Mouse (Mus musculus) liver, embryonic 12.5 days (tissue): ENCODE results near the gene Ccdc190. TPM values are rescaled to one million over a fixed set of nuclear protein-coding genes. Genes with fewer than 3 reads are reported as not detected.

ENCODE experiments used
- ATAC-seq: fragments of 200-750 bp; cut with Nextera tagmentation; 2 replicates; pipeline ENCODE4 v1.8.0; 2017; ENCODE audit warnings: moderate number of reproducible peaks, mild to moderate bottlenecking, moderate library complexity
- H3K27ac ChIP-seq: fragments of 300-500 bp; sonication (generic); 2 replicates; pipeline ENCODE4 v1.5.1; 2016; ENCODE audit warnings: mild to moderate bottlenecking
- H3K27me3 ChIP-seq: fragments of 300-500 bp; sonication (generic); replicated peaks from 2 replicates; pipeline ENCODE4 v1.6.1; 2016; ENCODE audit warnings: mild to moderate bottlenecking, moderate library complexity
- H3K36me3 ChIP-seq: fragments of 300-500 bp; sonication (generic); 2 replicates; pipeline ENCODE4 v1.6.1; 2016; ENCODE audit warnings: mild to moderate bottlenecking, moderate library complexity
- H3K4me1 ChIP-seq: fragments of 300-500 bp; sonication (generic); 2 replicates; pipeline ENCODE4 v1.6.1; 2016
- H3K4me2 ChIP-seq: fragments of 300-500 bp; sonication (generic); 2 replicates; pipeline ENCODE4 v1.6.1; 2016; ENCODE audit warnings: mild to moderate bottlenecking, moderate library complexity
- H3K4me3 ChIP-seq: fragments of 300-500 bp; sonication (generic); 2 replicates; pipeline ENCODE4 v1.5.1; 2016; ENCODE audit warnings: mild to moderate bottlenecking, moderate library complexity
- H3K9ac ChIP-seq: fragments of 300-500 bp; sonication (generic); 2 replicates; pipeline ENCODE4 v1.6.1; 2016; ENCODE audit warnings: mild to moderate bottlenecking, moderate library complexity
- H3K9me3 ChIP-seq: fragments of 300-500 bp; sonication (generic); replicated peaks from 2 replicates; pipeline ENCODE4 v1.6.1; 2016; ENCODE audit warnings: mild to moderate bottlenecking, moderate library complexity
- WGBS: fragments of 180-500 bp; shearing (Covaris S2); methylation state at CpG from one replicate; pipeline ENCODE4 v1.1.7; 2016; ENCODE audit not compliant: insufficient replicate concordance; 5-methylcytosine and 5-hydroxymethylcytosine counted together
- polyA plus RNA-seq: library from polyadenylated mRNA; unstranded; fragments of >200 nt; fragmentation: Nextera tagmentation; extraction: Ambion mirVana; gene quantifications from 2 replicates; pipeline ENCODE4 v1.2.1, GENCODE M21; 2016

Gene Ccdc190
- not detected in 2 replicates for polyA plus RNA-seq

DNA sequence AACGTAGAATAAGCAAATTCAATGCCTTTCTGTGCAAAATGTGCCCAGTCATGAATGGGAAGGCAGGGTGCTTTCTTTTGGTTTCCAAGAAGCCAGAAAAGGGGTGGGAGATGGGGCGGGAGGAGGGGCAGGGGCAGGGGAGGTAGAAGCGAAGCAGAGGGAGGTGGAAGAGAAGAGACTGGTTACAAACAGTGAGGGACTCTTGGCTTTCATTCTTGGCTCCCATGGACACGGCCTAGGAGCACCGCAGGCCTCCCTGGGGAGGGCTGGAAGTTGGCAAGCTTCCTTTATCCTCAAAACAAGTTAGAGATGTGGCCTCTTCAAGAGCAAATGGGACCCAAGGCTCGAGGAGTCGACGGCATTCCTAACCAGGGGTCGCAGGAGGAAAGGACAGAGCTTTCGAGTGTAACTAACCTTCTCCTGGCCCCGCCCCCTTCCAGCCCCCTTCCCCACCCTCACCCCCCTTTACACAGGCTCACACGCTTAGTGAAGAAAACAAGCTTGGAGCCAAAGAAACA is at the start of gene Ccdc190:
Ccdc190 (plus strand) TSS at position 195 of the 518 bp plus-strand sequence.
- no peak for ATAC-seq
- no peaks in the 10 kb centered on the region for H3K4me1 ChIP-seq
- no peaks in the 10 kb centered on the region for H3K27me3 ChIP-seq
- H3K36me3 ChIP-seq: no peaks in the 10 kb centered on the region
- WGBS: 21% methylated on average over 12 of the region's 12 CpGs
- no peak within 1 kb of the TSS for H3K4me3 ChIP-seq
- no peak within 1 kb of the TSS for H3K9ac ChIP-seq
- H3K4me2 ChIP-seq: no peak within 1 kb of the TSS
- H3K9me3 ChIP-seq: no peaks in the 10 kb centered on the region
- H3K27ac ChIP-seq: no peak within 1 kb of the TSS

DNA sequence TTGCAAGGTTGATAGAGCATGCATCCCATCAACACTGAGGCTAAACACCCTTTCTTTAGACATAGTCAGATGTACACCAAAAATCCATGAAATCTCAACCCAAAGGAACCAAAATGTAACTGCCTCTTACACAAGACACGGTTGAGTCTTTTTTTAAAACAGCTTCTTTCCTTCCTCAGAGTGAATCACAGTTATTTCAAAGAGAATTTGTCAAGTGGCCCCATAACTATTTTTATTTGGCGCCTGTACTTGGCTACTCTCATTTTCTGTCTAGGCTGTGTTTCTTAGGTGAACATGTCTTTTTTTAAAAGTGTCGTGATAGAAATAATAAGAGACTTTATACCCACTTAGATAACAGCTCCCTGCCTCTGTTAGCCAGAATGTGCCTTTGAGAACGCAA is 49.4 kb upstream of the Ccdc190 start:
- Histone ChIP-seq H3K4me3 (no peak overlapping the region), H3K27ac (no peak overlapping the region), H3K9me3 (no peaks in the 10 kb centered on the region), H3K36me3 (no peaks in the 10 kb centered on the region), H3K4me2 (no peak overlapping the region), H3K4me1 (no peaks in the 10 kb centered on the region), H3K9ac (no peak overlapping the region), H3K27me3 (no peaks in the 10 kb centered on the region)
- WGBS: 67% methylated on average over 4 of the region's 4 CpGs
- no peak for ATAC-seq

DNA sequence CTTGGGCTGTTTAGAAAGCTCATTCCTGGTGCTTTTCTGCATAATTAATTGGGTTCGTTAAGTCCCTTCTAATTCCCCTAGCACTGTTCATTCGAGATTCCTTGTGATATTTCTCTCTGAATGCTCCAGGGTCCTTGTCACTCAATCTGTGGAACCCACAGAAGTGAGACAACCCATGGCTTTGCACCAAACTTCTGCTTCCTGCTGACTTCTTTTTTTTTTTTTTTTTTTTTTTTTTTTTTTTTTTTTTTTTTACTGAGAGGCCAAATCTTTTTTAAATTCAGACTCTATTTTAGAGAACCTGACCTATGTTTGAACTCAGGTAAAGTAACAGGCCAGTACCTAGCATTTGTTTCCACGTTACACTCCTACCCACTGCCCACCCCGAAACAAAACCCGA is 48.3 kb upstream of the Ccdc190 start:
- Histone ChIP-seq H3K4me3 (no peak overlapping the region), H3K27me3 (no peaks in the 10 kb centered on the region), H3K4me2 (no peak overlapping the region), H3K4me1 (no peaks in the 10 kb centered on the region), H3K36me3 (no peaks in the 10 kb centered on the region), H3K9me3 (no peaks in the 10 kb centered on the region), H3K27ac (no peak overlapping the region), H3K9ac (no peak overlapping the region)
- no peak for ATAC-seq
- 67% methylated on average over 5 of the region's 5 CpGs for WGBS

DNA sequence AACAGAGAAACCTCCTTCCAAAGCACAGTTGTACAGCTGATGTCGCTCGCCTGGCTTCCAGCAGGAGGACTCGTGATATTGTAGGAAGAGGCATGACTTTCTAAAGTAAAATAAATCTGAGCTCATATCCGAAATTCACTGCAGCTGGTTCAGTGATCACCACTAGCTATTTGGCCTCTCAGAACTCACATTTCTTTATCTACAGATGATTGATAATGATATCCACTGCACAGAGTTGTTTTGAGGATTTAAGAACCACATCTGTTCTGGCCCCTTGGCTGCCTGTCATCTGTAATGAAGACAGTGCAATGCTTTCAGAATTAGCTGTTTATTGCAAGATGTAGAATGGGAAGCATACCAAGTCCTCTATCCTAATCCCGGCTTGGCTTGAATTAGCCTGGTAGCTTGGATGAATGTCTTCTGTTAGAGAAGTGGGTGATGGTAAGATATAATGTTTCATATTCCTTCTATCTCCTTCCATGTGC is 45.3 kb upstream of the Ccdc190 start:
- no peak overlapping the region for H3K27ac ChIP-seq
- H3K9ac ChIP-seq: no peak overlapping the region
- H3K9me3 ChIP-seq: no peaks in the 10 kb centered on the region
- no peaks in the 10 kb centered on the region for H3K27me3 ChIP-seq
- H3K4me1 ChIP-seq: no peaks in the 10 kb centered on the region
- WGBS: 65% methylated on average over 5 of the region's 5 CpGs
- no peak overlapping the region for H3K4me3 ChIP-seq
- H3K4me2 ChIP-seq: no peak overlapping the region
- no peaks in the 10 kb centered on the region for H3K36me3 ChIP-seq
- ATAC-seq: no peak

DNA sequence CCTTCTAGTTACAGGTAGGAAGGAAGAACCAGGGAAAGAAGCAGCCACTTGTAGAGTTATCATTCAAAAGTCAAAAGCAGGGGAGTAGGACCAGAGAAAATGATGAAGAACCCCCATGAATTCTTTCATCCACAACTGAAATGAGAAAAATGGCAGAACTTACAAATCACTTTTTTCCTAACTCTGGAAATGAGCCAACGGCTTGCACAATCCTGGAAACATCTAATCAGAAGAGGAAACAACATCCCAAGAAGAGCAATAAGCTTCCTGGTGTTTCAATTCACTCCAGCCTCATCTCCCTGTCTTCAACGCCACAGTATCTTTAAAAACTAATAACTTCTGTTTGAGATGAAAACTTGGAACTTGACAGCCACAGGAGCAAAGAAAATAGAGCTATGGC is 39.2 kb upstream of the Ccdc190 start:
- Histone ChIP-seq H3K9me3 (no peaks in the 10 kb centered on the region), H3K4me2 (no peak overlapping the region), H3K36me3 (no peaks in the 10 kb centered on the region), H3K4me3 (no peak overlapping the region), H3K27me3 (no peaks in the 10 kb centered on the region), H3K4me1 (no peaks in the 10 kb centered on the region), H3K27ac (no peak overlapping the region), H3K9ac (no peak overlapping the region)
- ATAC-seq: no peak
- 54% methylated on average over 2 of the region's 2 CpGs for WGBS

DNA sequence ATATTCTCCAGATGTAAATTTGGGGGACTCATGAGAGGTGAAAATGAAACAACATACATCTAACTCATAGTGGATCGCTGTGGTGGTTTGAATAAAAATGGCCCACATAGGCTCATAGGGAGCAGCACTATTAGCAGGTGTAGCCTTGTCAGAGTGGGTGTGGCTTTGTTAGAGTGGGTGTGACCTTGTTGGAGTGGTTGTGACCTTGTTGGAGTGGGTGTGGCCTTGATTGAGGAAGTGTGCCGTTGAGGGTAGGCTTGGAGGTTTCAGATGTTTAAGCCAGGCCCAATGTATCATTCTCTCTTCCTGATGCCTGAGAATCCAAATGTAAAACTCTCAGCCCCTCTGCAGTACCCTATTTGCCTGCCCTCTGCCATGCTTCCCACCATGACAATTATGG is 34.5 kb upstream of the Ccdc190 start:
- Histone ChIP-seq H3K9me3 (no peaks in the 10 kb centered on the region), H3K27ac (no peak overlapping the region), H3K4me1 (no peaks in the 10 kb centered on the region), H3K36me3 (no peaks in the 10 kb centered on the region), H3K4me3 (no peak overlapping the region), H3K27me3 (no peaks in the 10 kb centered on the region), H3K4me2 (no peak overlapping the region), H3K9ac (no peak overlapping the region)
- ATAC-seq: no peak
- whole genome bisulfite sequencing: 61% methylated on average over 2 of the region's 2 CpGs

DNA sequence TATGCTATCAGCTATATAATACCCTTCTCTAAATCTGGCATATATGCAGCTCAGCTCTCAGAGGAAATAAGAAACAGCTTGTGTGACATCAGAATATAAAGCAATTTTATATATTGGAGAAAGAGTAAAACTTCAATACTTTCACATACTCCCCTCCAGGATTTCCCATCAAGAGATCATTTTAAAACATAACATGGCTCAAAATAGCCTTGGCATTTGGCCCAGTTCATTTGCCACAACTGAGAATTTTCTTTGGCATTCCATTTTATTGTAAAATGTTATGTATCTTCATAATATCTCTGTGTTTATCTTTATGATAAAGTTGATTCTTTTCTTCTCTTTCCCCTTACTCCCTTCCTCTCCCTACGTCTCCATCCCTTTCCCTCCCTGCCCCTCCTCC is 32.8 kb upstream of the Ccdc190 start:
- no peak overlapping the region for H3K27ac ChIP-seq
- ATAC-seq: no peak
- WGBS: 54% methylated on average over 1 of the region's 1 CpGs

DNA sequence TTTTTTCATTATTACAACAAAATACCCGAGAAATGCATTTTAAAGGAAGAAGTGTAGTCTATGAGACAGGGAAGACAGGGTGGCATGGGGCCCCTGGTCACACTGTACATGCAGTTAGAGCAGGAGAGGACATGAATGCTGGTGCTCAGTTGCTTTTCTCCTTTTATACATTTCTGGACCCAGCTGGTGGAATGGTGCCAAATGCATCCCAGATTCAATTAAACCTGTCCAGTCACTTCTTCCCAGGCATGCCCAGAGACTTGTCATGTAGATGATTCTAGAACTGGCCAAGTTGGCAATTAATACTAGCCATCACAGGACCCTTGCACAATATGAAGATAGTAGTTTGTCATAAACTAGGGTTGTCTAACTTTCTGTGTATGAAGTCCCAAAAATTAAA is 30.5 kb upstream of the Ccdc190 start:
- Histone ChIP-seq H3K4me1 (no peaks in the 10 kb centered on the region), H3K9ac (no peak overlapping the region), H3K4me3 (no peak overlapping the region), H3K4me2 (no peak overlapping the region), H3K27me3 (no peaks in the 10 kb centered on the region), H3K27ac (no peak overlapping the region), H3K36me3 (no peaks in the 10 kb centered on the region), H3K9me3 (no peaks in the 10 kb centered on the region)
- no peak for ATAC-seq
- WGBS: 32% methylated on average over 1 of the region's 1 CpGs

More for the DNA sequence above, 32.8 kb upstream of the Ccdc190 start:
- Histone ChIP-seq H3K4me1 (no peaks in the 10 kb centered on the region), H3K9ac (no peak overlapping the region), H3K9me3 (no peaks in the 10 kb centered on the region), H3K4me2 (no peak overlapping the region), H3K4me3 (no peak overlapping the region), H3K36me3 (no peaks in the 10 kb centered on the region), H3K27me3 (no peaks in the 10 kb centered on the region)

DNA sequence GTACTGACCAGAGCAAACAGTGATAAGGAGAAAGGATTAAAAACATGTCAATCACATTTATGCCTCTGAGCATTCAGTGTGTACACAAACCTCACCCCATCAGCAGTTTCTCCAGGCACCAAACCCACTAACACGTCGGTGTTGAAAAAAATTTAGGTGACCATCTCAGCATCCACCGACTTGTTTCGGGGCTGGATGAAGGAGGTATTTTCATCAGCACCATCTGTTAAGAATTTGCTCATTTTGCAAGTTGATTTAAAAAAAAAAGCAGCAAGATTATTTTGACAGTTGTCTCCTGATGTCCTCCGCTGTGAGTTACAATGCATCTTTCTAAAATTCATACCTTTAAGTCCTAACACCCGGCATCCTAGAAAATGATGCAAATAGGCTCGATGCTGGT is 29.8 kb upstream of the Ccdc190 start:
- Histone ChIP-seq H3K9me3 (no peaks in the 10 kb centered on the region), H3K4me2 (no peak overlapping the region), H3K27ac (no peak overlapping the region), H3K36me3 (no peaks in the 10 kb centered on the region), H3K9ac (no peak overlapping the region), H3K4me1 (no peaks in the 10 kb centered on the region), H3K27me3 (no peaks in the 10 kb centered on the region), H3K4me3 (no peak overlapping the region)
- 68% methylated on average over 7 of the region's 7 CpGs for WGBS
- no peak for ATAC-seq

DNA sequence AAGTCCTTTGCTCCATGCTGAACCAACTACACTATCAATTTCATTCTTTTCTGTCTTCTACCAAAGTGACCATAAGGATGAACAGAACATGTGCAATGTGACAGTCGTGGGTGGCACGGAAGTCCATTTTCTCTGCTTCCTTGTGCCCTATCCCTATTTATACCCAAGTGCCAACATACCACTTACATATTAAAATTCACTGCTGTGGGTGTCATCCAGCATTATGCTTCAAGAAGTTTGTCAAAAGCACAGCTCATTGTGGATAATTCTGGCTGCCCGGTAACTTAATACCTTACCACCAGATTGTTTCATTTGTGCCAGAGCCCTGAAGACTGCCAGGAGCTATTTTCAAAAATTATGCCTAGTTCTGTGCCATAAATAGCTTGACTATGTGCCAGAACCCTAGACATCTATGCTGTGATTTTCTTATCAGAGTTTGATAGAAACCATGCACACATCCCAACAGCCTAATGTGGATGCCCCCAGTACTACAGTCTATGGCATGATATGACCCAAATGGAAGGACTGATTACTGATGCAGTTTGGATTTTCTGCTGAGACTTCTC is 27.6 kb upstream of the Ccdc190 start:
- no peak overlapping the region for H3K27ac ChIP-seq
- no peak overlapping the region for H3K4me2 ChIP-seq
- no peaks in the 10 kb centered on the region for H3K4me1 ChIP-seq
- no peak overlapping the region for H3K9ac ChIP-seq
- WGBS: 77% methylated on average over 3 of the region's 3 CpGs
- no peak for ATAC-seq
- H3K27me3 ChIP-seq: no peaks in the 10 kb centered on the region
- H3K9me3 ChIP-seq: no peaks in the 10 kb centered on the region
- H3K4me3 ChIP-seq: no peak overlapping the region
- H3K36me3 ChIP-seq: no peaks in the 10 kb centered on the region

DNA sequence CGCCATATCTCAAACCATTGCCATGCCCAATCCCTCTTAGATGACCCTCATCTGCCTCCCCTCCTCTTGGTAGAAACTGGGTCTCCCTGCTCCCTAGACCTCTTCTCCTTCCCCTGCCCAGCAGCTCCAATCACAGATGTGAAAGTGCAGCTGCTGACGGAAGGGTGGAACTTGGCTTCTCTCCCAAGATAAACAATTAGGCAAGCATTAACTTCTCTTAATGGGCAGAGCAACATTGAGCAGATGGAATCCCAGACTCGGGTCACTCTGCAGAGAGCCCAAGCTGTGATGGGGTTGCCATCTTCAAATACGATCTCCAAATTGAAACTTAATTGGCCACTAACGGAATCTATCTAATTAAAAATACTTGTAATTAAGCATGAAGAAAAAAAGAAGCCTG is 19.3 kb upstream of the Ccdc190 start:
- Histone ChIP-seq H3K9me3 (no peaks in the 10 kb centered on the region), H3K4me2 (no peak overlapping the region), H3K27ac (no peak overlapping the region), H3K27me3 (no peaks in the 10 kb centered on the region), H3K4me1 (no peaks in the 10 kb centered on the region), H3K9ac (no peak overlapping the region), H3K4me3 (no peak overlapping the region), H3K36me3 (no peaks in the 10 kb centered on the region)
- no peak for ATAC-seq
- 64% methylated on average over 5 of the region's 5 CpGs for WGBS

DNA sequence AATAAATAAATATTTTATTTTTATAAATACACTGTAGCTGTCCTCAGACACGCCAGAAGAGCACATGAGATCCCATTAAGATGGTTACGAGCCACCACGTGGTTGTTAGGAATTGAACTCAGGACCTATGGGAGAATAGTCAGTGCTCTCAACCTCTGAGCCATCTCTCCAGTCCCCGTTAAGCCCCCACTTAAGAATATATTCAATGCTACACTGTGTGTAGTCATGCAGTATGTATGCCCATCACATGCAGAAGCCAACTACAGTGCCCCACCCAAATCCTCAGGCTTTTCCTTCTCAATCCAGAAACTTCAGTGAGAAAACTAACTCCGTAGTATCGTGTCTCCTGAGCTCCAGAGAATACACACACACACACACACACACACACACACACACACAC is 18.8 kb upstream of the Ccdc190 start:
- WGBS: 77% methylated on average over 6 of the region's 6 CpGs
- H3K36me3 ChIP-seq: no peaks in the 10 kb centered on the region
- no peaks in the 10 kb centered on the region for H3K9me3 ChIP-seq
- no peaks in the 10 kb centered on the region for H3K4me1 ChIP-seq
- no peak for ATAC-seq
- H3K27ac ChIP-seq: no peak overlapping the region
- H3K4me3 ChIP-seq: no peak overlapping the region
- no peaks in the 10 kb centered on the region for H3K27me3 ChIP-seq
- H3K4me2 ChIP-seq: no peak overlapping the region
- H3K9ac ChIP-seq: no peak overlapping the region

DNA sequence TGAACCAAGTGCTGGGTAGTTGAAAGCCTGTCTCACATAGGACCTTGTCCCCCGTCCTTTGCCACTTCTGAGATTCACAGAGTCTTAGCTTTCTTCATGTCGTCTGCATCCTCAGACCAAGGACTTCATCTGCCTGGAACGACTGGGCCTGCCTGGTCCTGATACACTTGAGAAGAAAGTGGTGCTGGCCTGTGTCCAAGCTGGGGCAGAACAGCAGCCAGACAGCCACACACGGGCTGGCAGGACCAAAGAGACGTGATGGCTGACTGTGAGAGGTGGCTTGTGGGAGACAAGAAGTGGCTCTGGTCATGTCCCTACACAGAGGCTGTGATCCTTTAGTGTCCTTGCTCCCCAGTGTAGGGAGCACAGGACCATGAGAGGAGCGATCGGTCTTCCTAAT is 17.7 kb upstream of the Ccdc190 start:
- Histone ChIP-seq H3K36me3 (no peaks in the 10 kb centered on the region), H3K4me3 (no peak overlapping the region), H3K27me3 (no peaks in the 10 kb centered on the region), H3K27ac (no peak overlapping the region), H3K4me2 (no peak overlapping the region), H3K9me3 (no peaks in the 10 kb centered on the region), H3K4me1 (no peaks in the 10 kb centered on the region), H3K9ac (no peak overlapping the region)
- ATAC-seq: no peak
- 68% methylated on average over 7 of the region's 7 CpGs for WGBS
